Mouse (Mus musculus) intestine, embryonic 16.5 days (tissue): ENCODE measurements around the gene Gna11. TPM values are rescaled to one million over a fixed set of nuclear protein-coding genes. Genes with fewer than 3 reads are reported as not detected.

Experiments
- ATAC-seq: fragments of 200-750 bp; cut with Nextera tagmentation; 2 replicates; pipeline ENCODE4 v1.8.0; 2017; ENCODE audit warnings: moderate TSS enrichment, moderate library complexity
- H3K27ac ChIP-seq: fragments of 300-500 bp; sonication (generic); 2 replicates; pipeline ENCODE4 v1.5.1; 2014; ENCODE audit warnings: mild to moderate bottlenecking, low read length
- H3K27me3 ChIP-seq: fragments of 300-500 bp; sonication (generic); replicated peaks from 2 replicates; pipeline ENCODE4 v1.6.1; 2014; ENCODE audit warnings: low read length, control low read depth, mixed read lengths; ENCODE audit not compliant: control insufficient read depth, insufficient read depth
- H3K36me3 ChIP-seq: fragments of 300-500 bp; sonication (generic); 2 replicates; pipeline ENCODE4 v1.6.1; 2014; ENCODE audit warnings: low read length, control low read depth; ENCODE audit not compliant: control insufficient read depth, insufficient read depth
- H3K4me1 ChIP-seq: fragments of 300-500 bp; sonication (generic); 2 replicates; pipeline ENCODE4 v1.6.1; 2014; ENCODE audit warnings: low read length, control low read depth, mixed read lengths; ENCODE audit not compliant: control insufficient read depth, insufficient read depth
- H3K4me2 ChIP-seq: fragments of 300-500 bp; sonication (generic); 2 replicates; pipeline ENCODE4 v1.6.1; 2014; ENCODE audit warnings: low read depth, low read length, control low read depth
- H3K4me3 ChIP-seq: fragments of 300-500 bp; sonication (generic); 2 replicates; pipeline ENCODE4 v1.5.1; 2014; ENCODE audit warnings: mild to moderate bottlenecking, low read length
- H3K9ac ChIP-seq: fragments of 300-500 bp; sonication (generic); 2 replicates; pipeline ENCODE4 v1.6.1; 2014; ENCODE audit warnings: low read depth, low read length
- H3K9me3 ChIP-seq: fragments of 300-500 bp; sonication (generic); 2 replicates; pipeline ENCODE4 v1.6.1; 2016; ENCODE audit warnings: low read length, control low read depth; ENCODE audit not compliant: control insufficient read depth
- WGBS: fragments of 180-500 bp; shearing (Covaris S2); extraction: QIAGEN DNeasy Blood & Tissue Kit; methylation state at CpG from one replicate; pipeline ENCODE4 v1.1.7; 2014; 5-methylcytosine and 5-hydroxymethylcytosine counted together
- polyA plus RNA-seq: library from polyadenylated mRNA; unstranded; fragments of >200 nt; fragmentation: Nextera tagmentation; extraction: Ambion mirVana; gene quantifications from 2 replicates; pipeline ENCODE4 v1.2.1, GENCODE M21; 2015

The Gna11 gene
- polyA plus RNA-seq, 1 experiment from 2014 or later: 296 TPM

GRCm38 (mm10) chr10:81538321-81539048, 6.5 kb downstream of the Gna11 start:
- ATAC-seq: no peak

DNA sequence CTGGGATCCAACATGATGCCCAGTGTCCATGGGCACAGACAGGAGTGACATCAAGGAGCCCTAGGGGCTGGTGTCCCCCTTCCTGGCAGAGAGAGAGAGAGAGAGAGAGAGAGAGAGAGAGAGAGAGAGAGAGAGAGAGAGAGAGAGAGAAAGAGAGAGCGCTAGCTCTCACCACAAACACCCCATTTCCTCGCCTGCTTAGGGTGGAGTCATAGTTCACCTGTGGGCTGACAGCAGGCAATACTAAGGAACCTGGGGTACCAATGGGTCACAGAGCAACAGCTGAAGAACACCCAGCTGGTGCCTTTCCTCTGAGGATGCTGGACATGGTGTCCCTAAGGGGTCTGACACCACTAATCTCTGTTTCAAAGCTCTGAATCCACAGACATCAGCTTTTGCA, 7.6 kb downstream of the Gna11 start:
- H3K9ac ChIP-seq: no peak overlapping the region
- WGBS: 82% methylated on average over 2 of the region's 2 CpGs
- peaks cover 17% of the 10 kb centered on the region; the same call in 1 of the 2 replicates for H3K36me3 ChIP-seq
- no peak overlapping the region for H3K4me3 ChIP-seq
- no peak for ATAC-seq
- H3K4me2 ChIP-seq: no peak overlapping the region
- no peaks in the 10 kb centered on the region for H3K27me3 ChIP-seq
- H3K27ac ChIP-seq: no peak overlapping the region
- H3K4me1 ChIP-seq: peaks cover 34% of the 10 kb centered on the region
- H3K9me3 ChIP-seq: no peaks in the 10 kb centered on the region

More at GRCm38 (mm10) chr10:81538321-81539048, 6.5 kb downstream of the Gna11 start:
- Histone ChIP-seq H3K36me3 (peaks cover 12% of the 10 kb centered on the region; the same call in 1 of the 2 replicates), H3K27ac (peak overlapping the region; percentile 63), H3K4me3 (no peak overlapping the region), H3K27me3 (no peaks in the 10 kb centered on the region), H3K9ac (peak overlapping the region; percentile 8; the same call in 1 of the 2 replicates), H3K4me1 (peaks cover 43% of the 10 kb centered on the region), H3K9me3 (no peaks in the 10 kb centered on the region), H3K4me2 (no peak overlapping the region)
- WGBS: 64% methylated on average over 3 of the region's 3 CpGs

- no peak overlapping the region for H3K27ac ChIP-seq
Observed at GRCm38 (mm10) chr10:81536734-81537133, 8.3 kb downstream of the Gna11 start.

DNA sequence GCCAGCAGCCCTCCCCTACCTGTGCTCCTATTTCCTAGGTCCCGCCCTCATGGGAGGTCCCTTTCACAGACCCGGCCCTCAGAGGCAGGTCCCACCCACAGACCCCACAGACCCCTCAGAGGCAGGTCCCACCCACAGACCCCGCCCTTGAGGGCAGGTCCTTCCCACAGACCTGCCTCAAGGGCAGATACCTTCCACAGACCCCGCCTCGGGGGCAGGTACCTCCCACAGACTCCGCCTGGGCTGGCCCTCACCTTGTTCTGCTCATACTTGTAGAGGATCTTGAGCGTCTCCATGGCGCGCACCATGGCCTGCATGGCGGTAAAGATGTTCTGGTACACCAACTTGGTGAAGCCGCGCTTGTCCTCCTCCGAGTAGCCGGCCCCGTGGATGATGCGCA, 10.2 kb downstream of the Gna11 start:
- WGBS: 51% methylated on average over 16 of the region's 16 CpGs
- Histone ChIP-seq H3K27ac (no peak overlapping the region), H3K9me3 (no peaks in the 10 kb centered on the region), H3K9ac (no peak overlapping the region), H3K4me2 (no peak overlapping the region), H3K4me1 (peaks cover 13% of the 10 kb centered on the region), H3K27me3 (no peaks in the 10 kb centered on the region), H3K36me3 (peaks cover 20% of the 10 kb centered on the region), H3K4me3 (no peak overlapping the region)
- peak; percentile 37 for ATAC-seq

More at GRCm38 (mm10) chr10:81536734-81537133, 8.3 kb downstream of the Gna11 start:
- no peak overlapping the region for H3K4me2 ChIP-seq
- no peaks in the 10 kb centered on the region for H3K27me3 ChIP-seq
- peaks cover 18% of the 10 kb centered on the region; the same call in 1 of the 2 replicates for H3K36me3 ChIP-seq
- peaks cover 28% of the 10 kb centered on the region for H3K4me1 ChIP-seq
- no peak overlapping the region for H3K9ac ChIP-seq
- no peaks in the 10 kb centered on the region for H3K9me3 ChIP-seq
- H3K4me3 ChIP-seq: no peak overlapping the region
- 78% methylated on average over 6 of the region's 6 CpGs for WGBS
- ATAC-seq: no peak

DNA sequence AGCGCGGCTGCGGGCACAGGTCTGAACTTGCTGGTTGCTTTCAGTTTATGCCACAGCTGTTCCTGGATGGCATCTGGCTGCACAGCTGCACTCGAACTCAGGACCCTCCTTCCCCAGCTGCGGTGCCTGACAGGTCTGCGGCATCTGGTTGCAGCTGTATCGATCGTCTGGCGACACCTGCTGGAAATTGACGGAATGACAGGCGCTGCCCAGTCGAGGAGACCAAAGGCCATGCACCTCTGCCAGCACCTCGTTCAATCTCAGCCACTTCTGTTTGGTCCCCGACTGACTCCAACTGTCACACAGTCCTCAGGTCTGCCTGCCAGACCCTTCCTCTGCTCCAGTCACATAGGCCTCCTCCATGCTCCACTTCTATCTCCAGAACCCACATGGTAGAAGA, 18.2 kb downstream of the Gna11 start:
- no peaks in the 10 kb centered on the region for H3K27me3 ChIP-seq
- no peaks in the 10 kb centered on the region for H3K9me3 ChIP-seq
- H3K9ac ChIP-seq: no peak overlapping the region
- H3K4me1 ChIP-seq: peaks cover 11% of the 10 kb centered on the region
- ATAC-seq: peak; percentile 10; the same call in 1 of the 2 replicates
- H3K4me2 ChIP-seq: no peak overlapping the region
- H3K27ac ChIP-seq: no peak overlapping the region
- peaks cover 20% of the 10 kb centered on the region for H3K36me3 ChIP-seq
- WGBS: 11% methylated on average over 14 of the region's 14 CpGs
- no peak overlapping the region for H3K4me3 ChIP-seq

GRCm38 (mm10) chr10:81525017-81525694, 19.8 kb downstream of the Gna11 start:
- Histone ChIP-seq H3K9me3 (no peaks in the 10 kb centered on the region), H3K27ac (no peak overlapping the region), H3K27me3 (no peaks in the 10 kb centered on the region), H3K9ac (no peak overlapping the region), H3K4me1 (peaks cover 11% of the 10 kb centered on the region), H3K4me2 (no peak overlapping the region), H3K36me3 (peaks cover 13% of the 10 kb centered on the region), H3K4me3 (no peak overlapping the region)
- WGBS: 51% methylated on average over 12 of the region's 13 CpGs
- no peak for ATAC-seq

- Histone ChIP-seq H3K27ac (peak within 1 kb of the TSS; percentile 54), H3K4me1 (peaks cover 11% of the 10 kb centered on the region), H3K4me3 (peak within 1 kb of the TSS; percentile 19; the same call in 1 of the 2 replicates), H3K4me2 (peak within 1 kb of the TSS; percentile 6; the same call in 1 of the 2 replicates), H3K36me3 (0 out of 2 replicates have a peak, but pooled peaks cover 5% of the 10 kb centered on the region), H3K9me3 (no peaks in the 10 kb centered on the region), H3K9ac (peak within 1 kb of the TSS; percentile 51; the same call in 1 of the 2 replicates), H3K27me3 (no peaks in the 10 kb centered on the region)
- ATAC-seq: peak; percentile 38; the same call in 1 of the 2 replicates
- WGBS: 18% methylated on average over 9 of the region's 9 CpGs
Observed at GRCm38 (mm10) chr10:81524051-81524605, 20.9 kb downstream of the Gna11 start, which contains the start of gene Gna15. Gna15 (minus strand) TSS chr10:81524225.

GRCm38 (mm10) chr10:81523570-81523969, 21.4 kb downstream of the Gna11 start:
- 19% methylated on average over 19 of the region's 19 CpGs for WGBS
- H3K9me3 ChIP-seq: no peaks in the 10 kb centered on the region
- no peak for ATAC-seq
- H3K27me3 ChIP-seq: no peaks in the 10 kb centered on the region
- peak overlapping the region; percentile 6; the same call in 1 of the 2 replicates for H3K4me2 ChIP-seq
- no peaks in the 10 kb centered on the region for H3K36me3 ChIP-seq
- peak overlapping the region; percentile 51; the same call in 1 of the 2 replicates for H3K9ac ChIP-seq
- peaks cover 11% of the 10 kb centered on the region for H3K4me1 ChIP-seq
- H3K4me3 ChIP-seq: peak overlapping the region; percentile 19; the same call in 1 of the 2 replicates
- H3K27ac ChIP-seq: peak overlapping the region; percentile 54; the same call in 1 of the 2 replicates

GRCm38 (mm10) chr10:81523142-81523541, 21.8 kb downstream of the Gna11 start:
- peaks cover 11% of the 10 kb centered on the region for H3K4me1 ChIP-seq
- H3K4me3 ChIP-seq: no peak overlapping the region
- no peak for ATAC-seq
- WGBS: 72% methylated on average over 6 of the region's 6 CpGs
- H3K27ac ChIP-seq: no peak overlapping the region
- H3K36me3 ChIP-seq: no peaks in the 10 kb centered on the region
- H3K9ac ChIP-seq: 0 out of 2 replicates have a peak overlapping the region, but pooled peaks have one; percentile 51
- H3K27me3 ChIP-seq: no peaks in the 10 kb centered on the region
- 0 out of 2 replicates have a peak overlapping the region, but pooled peaks have one; percentile 6 for H3K4me2 ChIP-seq
- H3K9me3 ChIP-seq: no peaks in the 10 kb centered on the region
